Mouse (Mus musculus): Measurements from ENCODE around the gene Abca17.

The Abca17 gene

DNA sequence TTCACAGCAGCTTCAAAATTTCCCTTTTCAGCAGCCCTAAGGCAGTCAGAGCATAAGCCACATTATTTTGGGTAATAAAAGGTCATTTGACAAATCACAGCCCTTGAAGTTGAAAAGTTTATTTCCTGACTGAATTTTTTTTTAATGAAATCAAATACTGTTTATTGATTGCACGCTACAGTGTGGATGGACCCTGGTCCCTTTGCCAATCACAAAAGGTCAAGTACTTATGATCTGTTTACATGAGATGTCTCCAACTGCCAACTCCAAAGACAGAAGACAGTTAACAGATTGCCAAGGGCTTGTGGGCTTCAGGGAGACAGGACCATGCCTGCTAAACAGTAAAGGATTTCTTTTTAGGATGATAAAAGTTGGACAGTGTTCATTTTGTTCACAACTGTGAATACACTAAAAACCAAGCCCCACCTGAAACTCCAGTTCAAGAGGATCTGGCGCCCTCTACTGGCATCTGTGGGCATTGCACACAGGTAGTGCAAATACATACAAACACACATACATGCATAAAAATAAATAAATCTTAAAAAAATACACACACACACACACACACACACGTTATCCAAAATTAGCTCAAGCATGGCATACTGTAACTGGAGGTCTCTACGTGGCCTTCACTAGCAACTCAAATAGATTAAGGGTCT, 107.4 kb downstream of the Abca17 start:
- no peak for DNase-seq (ENCODE audit: low read depth, low spot score)

GRCm38 (mm10) chr17:24236921-24237320, 113.9 kb downstream of the Abca17 start:
- DNase-seq (ENCODE audit: low read depth, low spot score), result no peak

DNA sequence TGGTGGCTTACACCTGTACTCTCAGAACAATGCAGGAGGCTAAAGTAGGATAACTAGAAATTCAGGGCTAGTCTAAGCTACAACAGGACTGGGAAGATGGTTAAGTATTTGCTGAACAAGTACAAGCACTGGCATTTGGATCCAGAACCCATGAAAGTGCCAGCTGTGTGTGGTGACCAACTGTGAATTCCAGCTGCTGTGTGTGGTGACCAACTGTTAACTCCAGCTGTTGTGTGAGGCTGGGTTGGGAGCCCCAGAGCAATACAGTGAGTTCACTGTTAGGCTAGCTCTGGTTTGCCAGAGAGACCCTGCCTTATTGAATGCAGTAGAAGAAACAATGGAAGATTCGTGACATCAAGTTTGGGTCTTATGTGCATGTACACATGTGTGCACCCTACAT, 114.4 kb downstream of the Abca17 start:
- DNase-seq (ENCODE audit: low read depth, low spot score), result no peak

DNA sequence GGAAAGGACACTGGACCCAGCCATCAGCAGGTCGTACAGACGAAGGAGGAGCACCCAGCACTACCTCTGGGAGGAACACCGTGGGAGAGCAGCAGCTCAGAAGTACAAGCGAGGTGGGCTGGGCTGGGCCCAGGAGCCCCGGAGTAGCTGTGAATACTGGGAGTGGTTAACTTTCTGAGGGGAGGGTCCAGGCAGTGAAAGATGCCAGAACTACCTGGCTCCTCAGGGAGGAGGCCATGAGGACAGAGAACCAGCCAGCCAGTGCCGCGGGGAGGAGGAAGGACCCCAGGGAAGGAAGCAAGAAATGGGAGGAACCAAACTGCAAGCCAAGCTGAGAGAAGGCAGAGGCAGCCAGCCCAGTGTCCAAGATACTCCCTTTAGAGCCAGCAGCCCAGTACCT, 122.9 kb downstream of the Abca17 start:
- no peak for DNase-seq (ENCODE audit: low read depth, low spot score)

GRCm38 (mm10) chr17:24226721-24227120, 124.1 kb downstream of the Abca17 start:
- no peak for DNase-seq (ENCODE audit: low read depth, low spot score)

DNA sequence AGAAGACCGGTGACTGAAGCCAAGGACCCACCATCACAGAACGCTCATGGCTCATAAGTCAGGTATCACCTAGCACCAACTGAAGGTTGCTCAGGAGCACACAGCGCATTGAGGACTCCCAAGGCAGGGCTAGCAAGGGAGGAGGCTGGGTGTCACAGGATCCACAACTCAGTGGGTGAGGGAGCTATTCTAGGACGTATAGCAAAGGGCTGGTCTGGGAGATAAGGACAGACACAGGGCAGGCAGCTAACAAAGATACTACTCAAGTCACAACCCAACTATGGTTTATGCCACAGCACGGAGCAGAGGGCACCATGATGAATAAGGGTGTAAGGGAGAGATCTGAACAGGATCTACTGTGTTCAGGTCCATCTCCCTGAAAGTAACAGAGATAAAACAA, 125.0 kb downstream of the Abca17 start:
- no peak for DNase-seq (ENCODE audit: low read depth, low spot score)

DNA sequence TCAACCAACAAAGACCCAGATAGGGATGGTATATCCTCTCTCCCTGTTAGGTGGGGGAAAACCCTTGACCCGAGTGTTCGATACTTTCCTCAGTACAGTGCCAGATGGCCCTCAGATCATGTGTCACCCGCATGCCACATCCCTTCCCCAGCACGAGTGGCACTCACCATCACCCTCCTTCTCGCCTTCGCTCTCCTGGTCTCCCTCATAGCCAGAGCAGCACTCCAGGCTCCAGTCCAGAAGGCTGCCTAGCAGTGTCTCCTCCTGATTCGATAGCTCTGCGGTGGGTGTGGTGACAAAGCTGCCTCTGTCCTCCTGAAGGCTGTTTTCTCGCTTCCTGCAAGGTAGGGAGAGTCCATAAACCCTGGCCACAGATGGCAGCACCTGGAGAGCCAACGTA, 126.1 kb downstream of the Abca17 start:
- DNase-seq (ENCODE audit: low read depth, low spot score), result no peak

GRCm38 (mm10) chr17:24223513-24223912, 127.4 kb downstream of the Abca17 start:
- DNase-seq (ENCODE audit: low read depth, low spot score), result no peak

DNA sequence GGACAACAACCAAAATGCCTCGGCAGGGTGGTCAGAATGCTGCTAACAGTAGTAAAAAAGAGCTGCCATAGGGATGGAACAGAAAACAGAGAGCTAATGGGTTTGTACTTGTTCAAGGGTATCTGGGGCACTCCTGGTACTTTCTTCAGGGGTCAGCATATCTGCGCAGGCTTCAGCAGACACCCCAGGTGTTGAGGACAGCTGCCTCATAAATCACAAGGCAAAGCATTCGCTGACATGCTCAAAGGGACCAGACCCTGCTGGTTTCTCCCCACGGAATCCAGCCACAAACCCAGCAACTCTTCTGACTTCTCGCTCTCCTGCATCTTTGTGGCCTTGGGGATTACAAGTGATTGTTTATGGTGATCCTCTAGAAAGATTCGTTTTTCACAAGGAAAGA, 128.2 kb downstream of the Abca17 start:
- DNase-seq (ENCODE audit: low read depth, low spot score), result no peak

DNA sequence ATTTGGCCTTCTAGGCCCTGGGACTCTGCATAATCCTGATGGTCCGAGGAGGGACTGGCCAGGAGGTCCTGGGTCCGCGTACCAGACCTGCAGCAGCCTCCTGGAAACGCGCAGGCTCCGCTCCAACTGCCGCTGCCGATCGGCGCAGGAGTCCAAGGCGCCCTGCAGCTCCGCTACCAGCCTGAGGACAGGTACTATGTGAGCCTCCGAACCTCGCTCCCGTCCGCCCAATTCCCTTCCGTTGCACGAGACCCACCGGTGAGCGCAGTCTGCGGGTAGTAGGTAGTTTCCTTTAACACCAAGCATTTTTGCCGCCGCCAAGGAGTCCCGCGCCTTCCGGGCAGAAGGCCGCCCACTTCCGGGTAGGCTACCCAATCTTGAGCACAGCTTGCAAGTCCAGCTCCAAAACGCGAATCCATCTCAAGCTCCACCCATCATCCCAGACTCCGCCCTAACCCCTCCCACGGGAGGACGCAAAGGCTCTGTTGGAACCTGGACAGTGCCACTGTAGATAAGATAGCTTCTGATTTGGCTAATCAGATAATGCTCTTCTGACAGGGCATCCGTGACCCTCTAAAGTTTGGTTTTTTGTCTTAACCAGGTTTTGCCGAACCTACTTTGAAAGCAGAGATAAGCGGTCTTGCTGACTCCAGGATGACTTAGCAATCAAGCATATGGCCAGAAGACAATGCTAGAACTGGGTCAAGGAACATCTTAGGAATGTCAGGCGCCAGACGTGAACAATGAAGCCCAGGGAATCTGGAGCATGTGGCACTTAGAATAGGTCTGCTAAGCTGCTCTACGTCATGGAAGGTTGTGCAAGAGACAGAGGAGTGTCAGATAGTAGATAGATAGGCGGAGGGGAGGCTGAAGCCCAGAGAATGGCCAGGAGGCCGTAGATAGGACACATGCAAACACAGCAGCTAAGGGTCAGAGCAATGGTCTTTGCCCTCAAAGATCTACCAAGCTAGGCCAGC, 130.1 kb downstream of the Abca17 start, which contains the start of gene Tedc2:
Gene Tedc2 (minus strand): TSS at position 417 of the 977 bp plus-strand sequence.
- DNase-seq (ENCODE audit: low read depth, low spot score), result peak; percentile 77

DNA sequence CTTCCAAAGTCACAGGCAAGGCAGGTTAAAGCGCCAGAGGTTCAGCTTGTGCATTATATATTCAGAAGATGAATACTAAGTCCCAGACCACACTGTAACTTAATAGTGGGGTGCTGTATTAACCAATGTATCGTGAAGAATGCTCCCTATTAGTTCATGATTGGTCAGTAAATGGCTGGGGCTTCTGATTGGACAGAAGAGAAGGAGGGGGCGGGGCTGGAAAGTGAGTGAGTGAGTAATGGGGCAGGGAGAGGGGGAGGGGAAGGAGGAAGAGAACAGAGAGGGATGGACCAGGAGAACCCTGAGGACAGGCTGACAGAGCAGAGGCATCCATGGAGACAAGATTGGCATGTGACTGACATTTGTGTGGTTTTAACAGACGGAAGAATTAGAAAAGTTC, 134.0 kb downstream of the Abca17 start:
- DNase-seq (ENCODE audit: low read depth, low spot score), result no peak
